Mouse (Mus musculus) embryonic facial prominence, embryonic 10.5 days (tissue): ENCODE measurements at regions not wholly inside any gene's neighbourhood (a gene's known extent, or its start where the extent isn't known, plus 50 kb on each side); places are given as distances from the start of the nearest gene placed in this dataset.
A peak's percentile ranks its signal among the peaks of the same experiment; 100 is the strongest.

Source experiments
- DNase-seq: peaks from one replicate; pipeline ENCODE4 v3.0.0-alpha.2; 2017; ENCODE audit warnings: low spot score
- H3K27ac ChIP-seq: fragments of 300-500 bp; sonication (generic); replicated peaks from 2 replicates; pipeline ENCODE4 v1.5.1; 2016; ENCODE audit warnings: mild to moderate bottlenecking
- H3K27me3 ChIP-seq: fragments of 300-500 bp; sonication (generic); replicated peaks from 2 replicates; pipeline ENCODE4 v1.6.1; 2016; ENCODE audit warnings: low read depth, mild to moderate bottlenecking; ENCODE audit not compliant: poor library complexity, severe bottlenecking
- H3K36me3 ChIP-seq: fragments of 300-500 bp; sonication (generic); replicated peaks from 2 replicates; pipeline ENCODE4 v1.6.1; 2016; ENCODE audit warnings: mild to moderate bottlenecking, moderate library complexity
- H3K4me1 ChIP-seq: fragments of 300-500 bp; sonication (generic); 2 replicates; pipeline ENCODE4 v1.6.1; 2016
- H3K4me3 ChIP-seq: fragments of 300-500 bp; sonication (generic); 2 replicates; pipeline ENCODE4 v1.5.1; 2016; ENCODE audit warnings: mild to moderate bottlenecking, moderate library complexity
- H3K9me3 ChIP-seq: fragments of 300-500 bp; sonication (generic); 2 replicates; pipeline ENCODE4 v1.6.1; 2016; ENCODE audit warnings: mild to moderate bottlenecking
- whole genome bisulfite sequencing: fragments of 180-500 bp; shearing (Covaris S2); methylation state at CpG from one replicate; pipeline ENCODE4 v1.1.7; 2016; 5-methylcytosine and 5-hydroxymethylcytosine counted together

- Histone ChIP-seq H3K9me3 (no peaks in the 10 kb centered on the region), H3K36me3 (no peaks in the 10 kb centered on the region), H3K27ac (no peak overlapping the region), H3K4me3 (no peak overlapping the region), H3K4me1 (no peaks in the 10 kb centered on the region), H3K27me3 (no peaks in the 10 kb centered on the region)
- 94% methylated on average over 4 of the region's 4 CpGs for WGBS
- DNase-seq: no peak
Observed at GRCm38 (mm10) chr10:44854109-44854508, 212.9 kb upstream of the Prep start.

GRCm38 (mm10) chr10:44849016-44849415 is 218.0 kb upstream of the Prep start:
- H3K36me3 ChIP-seq: no peaks in the 10 kb centered on the region
- 80% methylated on average over 4 of the region's 4 CpGs for WGBS

DNA sequence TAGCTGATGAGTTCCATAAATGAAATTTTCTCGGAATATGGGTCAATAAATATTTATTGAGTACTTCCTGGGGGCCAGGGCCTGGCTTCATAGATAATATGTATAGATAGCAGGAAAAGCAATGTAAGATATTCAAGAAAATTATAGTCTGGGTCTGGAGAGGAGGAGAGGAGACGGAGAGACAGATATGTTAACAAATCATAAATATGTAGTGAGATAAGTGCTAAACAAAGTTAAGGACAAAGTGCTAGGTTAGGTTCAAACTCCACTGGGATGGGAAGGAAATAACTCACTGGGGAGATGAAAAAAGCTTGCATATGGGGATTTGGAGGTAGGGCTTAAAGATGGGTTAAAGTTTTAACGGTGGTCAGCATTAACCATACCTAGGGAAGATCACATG is 220.2 kb upstream of the Prep start:
- DNase-seq: no peak
- H3K4me3 ChIP-seq: no peak overlapping the region
- peaks cover 14% of the 10 kb centered on the region for H3K4me1 ChIP-seq
- H3K9me3 ChIP-seq: no peaks in the 10 kb centered on the region
- WGBS: 88% methylated on average over 3 of the region's 3 CpGs
- H3K27me3 ChIP-seq: no peaks in the 10 kb centered on the region
- no peak overlapping the region for H3K27ac ChIP-seq
- H3K36me3 ChIP-seq: no peaks in the 10 kb centered on the region

More at GRCm38 (mm10) chr10:44849016-44849415, 218.0 kb upstream of the Prep start:
- Histone ChIP-seq H3K9me3 (no peaks in the 10 kb centered on the region), H3K4me1 (peaks cover 14% of the 10 kb centered on the region), H3K27me3 (no peaks in the 10 kb centered on the region), H3K27ac (no peak overlapping the region), H3K4me3 (no peak overlapping the region)
- DNase-seq: no peak

- H3K4me3 ChIP-seq: no peak overlapping the region
- H3K36me3 ChIP-seq: no peaks in the 10 kb centered on the region
- no peaks in the 10 kb centered on the region for H3K27me3 ChIP-seq
- H3K27ac ChIP-seq: peak overlapping the region; percentile 20; the same call in 1 of the 2 replicates
- peaks cover 14% of the 10 kb centered on the region for H3K4me1 ChIP-seq
- DNase-seq: peak; percentile 23
- no peaks in the 10 kb centered on the region for H3K9me3 ChIP-seq
- WGBS: 27% methylated on average over 2 of the region's 2 CpGs
Observed at GRCm38 (mm10) chr10:44846149-44846548, 220.9 kb upstream of the Prep start.

GRCm38 (mm10) chr10:44840449-44840848 is 226.6 kb upstream of the Prep start:
- Histone ChIP-seq H3K27me3 (no peaks in the 10 kb centered on the region), H3K4me1 (no peaks in the 10 kb centered on the region; the same call in 1 of the 2 replicates)
- WGBS: 78% methylated on average over 2 of the region's 2 CpGs

DNA sequence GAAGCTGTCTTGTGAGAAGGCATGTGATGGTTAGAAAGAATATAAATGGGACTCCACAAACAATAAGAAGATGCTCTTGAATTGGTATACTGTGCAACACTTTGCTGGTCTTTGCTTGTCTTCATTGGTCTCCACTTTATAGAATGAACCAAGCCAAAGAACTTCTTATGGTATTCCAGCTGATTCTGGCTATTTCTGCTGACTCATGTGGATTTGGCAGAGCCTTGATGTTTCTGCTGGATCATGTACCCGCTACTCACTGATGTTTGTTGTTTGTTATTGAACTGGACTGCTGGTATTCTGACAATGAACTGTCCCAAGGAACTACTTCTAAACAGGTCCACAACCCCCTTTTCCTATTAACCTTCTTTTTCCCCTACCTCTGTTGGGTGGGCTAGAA is 234.5 kb upstream of the Prep start:
- Histone ChIP-seq H3K27ac (no peak overlapping the region), H3K4me3 (no peak overlapping the region), H3K9me3 (no peaks in the 10 kb centered on the region), H3K4me1 (no peaks in the 10 kb centered on the region), H3K36me3 (no peaks in the 10 kb centered on the region), H3K27me3 (no peaks in the 10 kb centered on the region)
- WGBS: 91% methylated on average over 1 of the region's 1 CpGs
- no peak for DNase-seq

More at GRCm38 (mm10) chr10:44840449-44840848, 226.6 kb upstream of the Prep start:
- H3K36me3 ChIP-seq: no peaks in the 10 kb centered on the region
- no peaks in the 10 kb centered on the region for H3K9me3 ChIP-seq
- no peak overlapping the region for H3K27ac ChIP-seq
- no peak overlapping the region for H3K4me3 ChIP-seq
- no peak for DNase-seq

DNA sequence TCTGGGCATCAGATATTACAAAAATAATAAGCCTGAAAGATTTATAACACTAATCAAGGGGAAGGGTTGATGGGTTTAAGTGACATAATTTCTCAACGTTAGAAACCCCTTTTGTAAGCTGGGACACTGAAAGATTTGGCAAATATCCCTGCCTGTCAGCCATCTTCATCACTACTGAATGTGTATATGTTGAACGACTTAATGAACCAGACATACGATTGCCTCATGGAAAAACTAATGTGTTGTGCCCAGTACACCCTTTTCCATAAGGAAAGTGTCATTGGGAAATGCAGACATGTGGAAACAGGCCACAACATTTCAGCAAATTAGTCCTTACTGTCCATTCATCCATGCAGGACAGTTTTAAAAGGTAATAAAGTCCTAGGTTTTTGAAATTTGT is 240.7 kb upstream of the Prep start:
- Histone ChIP-seq H3K9me3 (no peaks in the 10 kb centered on the region), H3K4me3 (no peak overlapping the region), H3K36me3 (no peaks in the 10 kb centered on the region), H3K4me1 (no peaks in the 10 kb centered on the region), H3K27ac (no peak overlapping the region), H3K27me3 (no peaks in the 10 kb centered on the region)
- no peak for DNase-seq
- 83% methylated on average over 3 of the region's 3 CpGs for WGBS

DNA sequence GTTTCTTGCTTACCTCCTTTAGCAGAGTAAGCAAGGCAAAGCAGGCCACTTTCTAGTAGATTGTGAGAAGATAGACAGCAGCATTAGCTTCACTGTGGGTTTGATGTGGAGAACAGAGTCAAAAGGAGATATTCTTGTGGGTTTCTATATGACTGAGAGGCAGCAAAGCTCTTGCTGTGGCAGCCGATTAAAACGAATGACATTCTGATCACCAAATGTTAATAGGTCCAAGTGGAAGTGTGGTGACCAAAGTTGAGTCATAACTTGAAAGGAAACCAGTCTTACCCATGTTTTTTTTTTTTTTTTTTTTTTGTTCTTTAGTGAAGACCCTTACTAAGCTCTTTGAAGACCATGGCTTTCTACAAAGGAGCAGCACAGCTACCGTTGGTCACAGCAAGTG is 245.3 kb upstream of the Prep start:
- H3K27me3 ChIP-seq: no peaks in the 10 kb centered on the region
- H3K27ac ChIP-seq: no peak overlapping the region
- no peak overlapping the region for H3K4me3 ChIP-seq
- DNase-seq: no peak
- H3K36me3 ChIP-seq: no peaks in the 10 kb centered on the region
- no peaks in the 10 kb centered on the region for H3K4me1 ChIP-seq
- H3K9me3 ChIP-seq: no peaks in the 10 kb centered on the region
- WGBS: 87% methylated on average over 3 of the region's 3 CpGs

DNA sequence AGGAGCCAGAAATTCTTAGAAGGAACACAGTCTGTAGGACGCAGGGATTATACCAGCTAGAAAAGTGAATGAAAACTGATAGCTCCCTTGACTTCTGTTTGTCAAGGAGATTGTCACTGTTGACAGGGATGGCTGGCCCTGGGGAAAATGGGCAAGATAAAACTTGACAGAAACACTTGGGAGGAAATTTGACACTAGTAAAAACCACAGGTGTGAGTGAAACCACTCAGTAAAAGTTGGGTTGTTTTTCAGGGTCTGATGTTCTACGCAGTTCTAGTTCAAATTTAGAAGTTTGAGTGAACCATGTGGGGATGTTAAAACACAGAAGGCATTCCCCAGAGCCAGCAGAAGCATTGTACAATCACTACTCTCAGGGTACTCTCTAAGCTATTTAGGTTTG is 246.6 kb upstream of the Prep start:
- H3K4me3 ChIP-seq: no peak overlapping the region
- H3K9me3 ChIP-seq: no peaks in the 10 kb centered on the region
- no peak overlapping the region for H3K27ac ChIP-seq
- WGBS: 61% methylated on average over 2 of the region's 2 CpGs
- no peaks in the 10 kb centered on the region for H3K27me3 ChIP-seq
- no peaks in the 10 kb centered on the region for H3K4me1 ChIP-seq
- H3K36me3 ChIP-seq: no peaks in the 10 kb centered on the region
- peak; percentile 10 for DNase-seq

- no peak for DNase-seq
- Histone ChIP-seq H3K4me1 (no peaks in the 10 kb centered on the region), H3K4me3 (no peak overlapping the region), H3K27ac (no peak overlapping the region), H3K9me3 (no peaks in the 10 kb centered on the region), H3K36me3 (no peaks in the 10 kb centered on the region), H3K27me3 (no peaks in the 10 kb centered on the region)
- WGBS: 91% methylated on average over 2 of the region's 2 CpGs
Observed at GRCm38 (mm10) chr10:44819361-44819760, 247.6 kb upstream of the Prep start.

DNA sequence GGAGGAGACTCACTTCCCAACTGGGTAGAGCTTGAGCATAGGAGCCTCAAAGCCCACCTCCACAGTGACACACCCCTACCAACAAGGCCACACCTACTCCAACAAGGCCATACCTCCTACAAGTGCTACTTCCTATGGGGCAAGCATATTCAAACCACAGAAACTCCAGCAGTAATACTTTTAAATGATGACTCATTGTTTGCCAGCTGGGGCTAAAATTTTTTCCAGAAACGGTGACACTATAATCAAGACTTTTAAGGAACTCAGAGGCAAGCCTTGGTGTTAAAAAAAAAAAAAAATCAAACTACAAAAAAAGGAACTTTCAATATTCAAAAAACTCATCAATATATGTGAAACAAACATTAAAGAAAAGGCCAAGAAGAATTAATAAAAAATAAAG is 248.4 kb upstream of the Prep start:
- H3K27me3 ChIP-seq: no peaks in the 10 kb centered on the region
- no peak for DNase-seq

DNA sequence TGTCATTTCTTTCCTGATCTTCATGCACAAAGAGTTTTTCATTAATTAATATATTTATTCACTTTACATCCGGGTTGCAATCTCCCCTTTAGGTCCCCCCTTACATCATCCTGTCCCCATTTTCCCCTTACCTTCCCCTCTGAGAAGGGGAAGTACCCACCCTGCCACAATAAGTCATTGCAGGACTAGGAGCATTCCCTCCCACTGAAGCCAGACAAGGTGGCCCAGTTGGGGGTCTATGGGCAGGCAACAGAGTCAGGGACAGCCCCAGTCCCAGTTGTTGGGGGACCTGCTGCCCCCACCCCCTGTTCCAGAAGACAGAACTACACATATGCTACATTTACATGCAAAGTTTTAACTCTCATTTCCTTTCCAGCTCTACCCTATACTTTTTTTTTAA is 267.9 kb upstream of the Prdm1 start:
- no peaks in the 10 kb centered on the region for H3K36me3 ChIP-seq
- WGBS: 82% methylated on average over 1 of the region's 1 CpGs
- no peak for DNase-seq

More for the DNA sequence above, 248.4 kb upstream of the Prep start:
- 82% methylated on average over 1 of the region's 1 CpGs for WGBS
- no peaks in the 10 kb centered on the region for H3K36me3 ChIP-seq
- H3K9me3 ChIP-seq: no peaks in the 10 kb centered on the region
- H3K4me3 ChIP-seq: no peak overlapping the region
- H3K4me1 ChIP-seq: no peaks in the 10 kb centered on the region
- H3K27ac ChIP-seq: no peak overlapping the region

DNA sequence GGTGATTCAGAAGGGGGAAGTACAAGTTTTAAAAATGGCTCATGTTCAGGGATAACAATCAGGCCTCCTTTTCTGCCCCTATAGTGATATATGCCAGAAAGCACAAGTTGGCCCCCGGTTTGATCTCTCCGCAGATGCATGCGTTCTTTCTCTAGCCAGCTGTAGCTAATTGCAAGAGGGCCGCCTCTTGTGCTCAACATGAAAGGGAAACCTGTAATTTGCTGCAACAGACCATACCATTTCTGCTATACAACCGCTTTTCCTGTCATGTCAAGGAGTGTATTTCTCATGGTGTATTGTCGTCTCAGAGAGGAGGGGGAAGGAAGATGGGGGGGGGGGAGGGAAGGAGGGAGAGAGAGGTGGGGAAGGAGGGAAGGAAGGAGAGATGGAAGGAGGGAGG is 257.1 kb upstream of the Prdm1 start:
- 56% methylated on average over 6 of the region's 6 CpGs for WGBS
- H3K4me1 ChIP-seq: no peaks in the 10 kb centered on the region
- H3K27ac ChIP-seq: no peak overlapping the region
- no peaks in the 10 kb centered on the region for H3K9me3 ChIP-seq
- H3K27me3 ChIP-seq: no peaks in the 10 kb centered on the region
- H3K36me3 ChIP-seq: no peaks in the 10 kb centered on the region
- peak; percentile 25 for DNase-seq
- H3K4me3 ChIP-seq: no peak overlapping the region

More for the DNA sequence above, 267.9 kb upstream of the Prdm1 start:
- Histone ChIP-seq H3K4me3 (no peak overlapping the region), H3K27me3 (no peaks in the 10 kb centered on the region), H3K4me1 (no peaks in the 10 kb centered on the region), H3K27ac (no peak overlapping the region), H3K9me3 (peaks cover 7% of the 10 kb centered on the region; the same call in 1 of the 2 replicates)
